Mouse (Mus musculus) heart, postnatal 0 days (tissue): ENCODE results near the gene Zfp580.

ENCODE experiments used
- CTCF ChIP-seq: IDR thresholded peaks from 2 replicates; pipeline ENCODE4 v1.5.1; 2016; ENCODE audit warnings: antibody characterized with exemption, control low read depth, low read depth
- EP300 ChIP-seq: IDR thresholded peaks from 2 replicates; pipeline ENCODE4 v1.6.1; 2016; ENCODE audit warnings: antibody characterized with exemption, low read depth

DNA sequence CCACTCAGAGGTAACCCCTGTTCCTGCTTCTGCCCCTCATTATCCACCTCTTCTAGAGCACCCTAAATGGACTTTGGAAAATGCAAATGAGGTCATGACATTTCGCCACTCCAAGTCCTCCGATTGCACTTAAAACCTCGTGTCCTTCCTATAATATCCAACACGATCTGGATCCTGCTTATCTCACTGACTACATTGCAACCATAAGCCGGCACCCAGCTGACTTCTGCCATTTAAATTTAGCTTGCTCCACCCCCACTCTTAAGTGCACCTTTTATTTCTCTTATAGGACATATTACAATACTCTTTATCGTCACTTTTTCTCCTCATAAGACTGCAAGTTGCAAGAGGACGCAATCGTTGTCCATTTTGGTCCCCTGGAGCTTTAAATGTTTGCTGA, 13.9 kb upstream of the Zfp580 start:
- TF ChIP-seq CTCF (no peak), EP300 (no peak)
